Mouse (Mus musculus) embryonic facial prominence, embryonic 15.5 days (tissue): Measurements from ENCODE around the gene Prpf3. TPM values are rescaled to one million over a fixed set of nuclear protein-coding genes. Genes with fewer than 3 reads are reported as not detected.
"Not testable (repeated sequence)": the region's sequence is repeated elsewhere in the genome, so short reads cannot be mapped to it uniquely, and the experiment has no call there.

Experiments
- ATAC-seq: fragments of 200-750 bp; cut with Nextera tagmentation; 2 replicates; pipeline ENCODE4 v1.8.0; 2017; ENCODE audit warnings: low read depth, moderate TSS enrichment; ENCODE audit not compliant: insufficient number of reproducible peaks, low FRiP score, low TSS enrichment
- H3K27ac ChIP-seq: fragments of 300-500 bp; sonication (generic); replicated peaks from 2 replicates; pipeline ENCODE4 v1.5.1; 2015; ENCODE audit warnings: mild to moderate bottlenecking, inconsistent platforms
- H3K27me3 ChIP-seq: fragments of 300-500 bp; sonication (generic); 2 replicates; pipeline ENCODE4 v1.6.1; 2015; ENCODE audit warnings: inconsistent platforms
- H3K36me3 ChIP-seq: fragments of 300-500 bp; sonication (generic); 2 replicates; pipeline ENCODE4 v1.6.1; 2015; ENCODE audit warnings: mild to moderate bottlenecking, inconsistent platforms
- H3K4me1 ChIP-seq: fragments of 300-500 bp; sonication (generic); 2 replicates; pipeline ENCODE4 v1.6.1; 2015; ENCODE audit warnings: inconsistent platforms
- H3K4me2 ChIP-seq: fragments of 300-500 bp; sonication (generic); replicated peaks from 2 replicates; pipeline ENCODE4 v1.6.1; 2015; ENCODE audit warnings: mild to moderate bottlenecking, inconsistent platforms
- H3K4me3 ChIP-seq: fragments of 300-500 bp; sonication (generic); replicated peaks from 2 replicates; pipeline ENCODE4 v1.5.1; 2015; ENCODE audit warnings: mild to moderate bottlenecking, inconsistent platforms
- H3K9ac ChIP-seq: fragments of 300-500 bp; sonication (generic); 2 replicates; pipeline ENCODE4 v1.6.1; 2015; ENCODE audit warnings: inconsistent platforms
- H3K9me3 ChIP-seq: fragments of 300-500 bp; sonication (generic); replicated peaks from 2 replicates; pipeline ENCODE4 v1.6.1; 2016; ENCODE audit warnings: inconsistent platforms
- WGBS: fragments of 180-500 bp; shearing (Covaris S2); methylation state at CpG from one replicate; pipeline ENCODE4 v1.1.7; 2015; 5-methylcytosine and 5-hydroxymethylcytosine counted together
- polyA plus RNA-seq: library from polyadenylated mRNA; unstranded; fragments of >200 nt; fragmentation: Nextera tagmentation; extraction: Ambion mirVana; gene quantifications from 2 replicates; pipeline ENCODE4 v1.2.1, GENCODE M21; 2015

Gene Prpf3
- polyA plus RNA-seq, 1 experiment from 2014 or later = 48.5 TPM

DNA sequence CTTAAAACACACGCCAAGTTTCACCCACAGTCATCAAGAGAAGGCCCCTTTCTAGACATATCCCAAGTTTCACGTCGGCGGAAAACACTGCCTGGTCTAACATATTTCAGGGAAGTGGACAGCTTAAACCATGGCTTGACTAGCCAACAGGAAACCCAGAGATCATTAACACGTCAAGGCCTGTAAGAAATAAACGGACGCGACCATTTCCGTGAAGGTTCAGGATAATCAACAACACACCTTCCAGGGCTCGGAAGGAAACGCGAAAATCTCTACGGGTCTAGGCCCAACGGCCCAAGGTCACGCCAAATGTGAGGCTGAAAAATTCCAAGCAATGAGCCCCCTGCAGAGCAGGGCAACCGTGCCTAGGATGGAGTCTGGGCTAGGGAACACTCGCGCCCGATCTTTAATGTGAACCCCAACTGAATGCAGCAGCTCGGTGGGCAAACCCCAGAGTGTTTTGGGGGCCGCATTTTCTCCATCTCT lies 37.6 kb downstream of the Prpf3 start:
- Histone ChIP-seq H3K36me3 (no peaks in the 10 kb centered on the region), H3K4me1 (peaks cover 17% of the 10 kb centered on the region), H3K27me3 (no peaks in the 10 kb centered on the region), H3K4me2 (peak overlapping the region; percentile 50), H3K27ac (peak overlapping the region; percentile 100), H3K4me3 (peak overlapping the region; percentile 76), H3K9ac (peak overlapping the region; percentile 95), H3K9me3 (no peaks in the 10 kb centered on the region)
- no peak for ATAC-seq
- WGBS = under 1% methylated on average over 21 of the region's 21 CpGs

DNA sequence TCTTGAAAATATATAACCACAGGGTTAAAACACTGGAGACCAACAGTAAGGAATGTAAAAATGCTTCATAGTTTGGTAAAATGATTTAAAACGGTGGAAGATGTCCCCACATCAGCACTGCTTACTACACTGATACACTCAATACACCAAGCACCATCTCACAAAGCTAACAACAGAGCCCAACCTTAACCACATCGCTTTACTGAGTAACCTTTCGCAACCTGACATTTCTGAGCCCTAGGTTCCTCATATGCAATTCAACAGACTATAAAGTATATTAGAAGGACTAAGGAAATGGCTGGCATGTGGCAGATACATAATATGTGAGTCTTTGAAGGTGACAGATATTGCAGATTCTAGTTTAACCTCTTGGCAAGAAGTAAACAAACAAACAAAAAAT lies 39.0 kb downstream of the Prpf3 start:
- H3K36me3 ChIP-seq = no peaks in the 10 kb centered on the region
- no peak for ATAC-seq
- no peak overlapping the region for H3K9ac ChIP-seq
- no peak overlapping the region for H3K27ac ChIP-seq
- no peaks in the 10 kb centered on the region for H3K9me3 ChIP-seq
- H3K4me1 ChIP-seq = peaks cover 17% of the 10 kb centered on the region
- no peak overlapping the region for H3K4me3 ChIP-seq
- 81% methylated on average over 3 of the region's 3 CpGs for WGBS
- no peaks in the 10 kb centered on the region for H3K27me3 ChIP-seq
- peak overlapping the region; percentile 10; the same call in 1 of the 2 replicates for H3K4me2 ChIP-seq

DNA sequence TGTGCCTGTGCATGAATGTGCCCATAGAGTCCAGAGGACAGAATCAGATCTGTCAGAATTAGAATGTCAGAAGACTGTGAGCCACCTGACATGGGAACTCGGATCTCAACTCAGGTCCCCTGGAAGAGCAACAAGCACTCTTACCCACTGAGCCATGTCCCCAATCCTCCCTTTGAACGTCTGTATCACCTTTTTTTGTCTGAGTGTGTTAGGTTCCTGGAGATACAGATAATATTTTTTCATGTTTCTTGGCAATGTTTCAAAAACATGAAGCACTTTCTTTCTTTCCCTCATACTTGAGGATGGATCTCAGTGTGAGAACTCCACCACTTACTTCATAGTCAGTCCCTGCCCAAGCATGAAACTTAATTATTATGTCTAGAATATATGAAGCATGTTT lies 47.3 kb downstream of the Prpf3 start:
- peaks cover 22% of the 10 kb centered on the region for H3K36me3 ChIP-seq
- no peaks in the 10 kb centered on the region for H3K27me3 ChIP-seq
- H3K9ac ChIP-seq = no peak overlapping the region
- no peaks in the 10 kb centered on the region for H3K9me3 ChIP-seq
- no peak overlapping the region for H3K4me3 ChIP-seq
- H3K27ac ChIP-seq = no peak overlapping the region
- no peak overlapping the region for H3K4me2 ChIP-seq
- WGBS = 57% methylated on average over 2 of the region's 2 CpGs
- H3K4me1 ChIP-seq = no peaks in the 10 kb centered on the region
- no peak for ATAC-seq

DNA sequence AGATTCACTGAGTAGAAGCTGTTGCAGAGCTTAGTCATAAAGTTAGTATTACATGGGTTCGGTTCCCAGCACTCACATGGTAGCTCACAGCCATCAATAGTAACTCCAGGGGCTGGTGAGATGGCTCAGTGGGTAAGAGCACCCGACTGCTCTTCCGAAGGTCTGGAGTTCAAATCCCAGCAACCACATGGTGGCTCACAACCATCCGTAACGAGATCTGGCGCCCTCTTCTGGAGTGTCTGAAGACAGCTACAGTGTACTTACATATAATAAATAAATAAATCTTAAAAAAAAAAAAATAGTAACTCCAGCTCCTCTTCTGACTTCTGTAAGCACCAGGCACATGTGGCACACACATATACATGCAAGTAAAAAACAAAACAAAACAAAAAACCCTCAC lies 48.1 kb downstream of the Prpf3 start:
- H3K27ac ChIP-seq, H3K27me3 ChIP-seq, ATAC-seq, H3K9me3 ChIP-seq, H3K4me1 ChIP-seq, H3K4me2 ChIP-seq, H3K9ac ChIP-seq, H3K4me3 ChIP-seq: not testable (repeated sequence)
- peaks cover 22% of the 10 kb centered on the region for H3K36me3 ChIP-seq
- WGBS = 94% methylated on average over 3 of the region's 6 CpGs

DNA sequence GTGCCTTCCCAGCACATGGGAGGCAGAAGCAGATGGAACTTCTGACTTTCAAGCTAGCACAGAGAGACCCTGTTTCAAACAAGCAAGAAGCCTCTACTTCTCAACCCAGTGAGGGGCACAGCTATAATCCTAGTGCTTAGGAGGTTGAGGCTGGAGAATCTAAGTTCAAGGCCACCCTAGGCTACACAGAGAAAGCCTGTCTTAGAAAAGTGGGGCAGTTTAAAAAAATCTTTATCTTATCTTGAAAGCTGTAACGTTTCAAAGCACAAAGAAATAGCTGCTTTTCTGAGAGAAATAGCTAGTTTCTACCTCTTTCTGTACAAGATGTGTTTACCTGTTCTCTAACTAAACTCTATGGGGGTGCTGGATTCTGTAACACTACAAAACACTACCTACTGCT lies 49.0 kb downstream of the Prpf3 start:
- Histone ChIP-seq H3K4me2 (no peak overlapping the region), H3K27ac (no peak overlapping the region), H3K36me3 (peaks cover 28% of the 10 kb centered on the region), H3K27me3 (no peaks in the 10 kb centered on the region), H3K9me3 (no peaks in the 10 kb centered on the region), H3K4me3 (no peak overlapping the region), H3K9ac (no peak overlapping the region), H3K4me1 (no peaks in the 10 kb centered on the region)
- 93% methylated on average over 1 of the region's 1 CpGs for WGBS
- ATAC-seq = no peak

DNA sequence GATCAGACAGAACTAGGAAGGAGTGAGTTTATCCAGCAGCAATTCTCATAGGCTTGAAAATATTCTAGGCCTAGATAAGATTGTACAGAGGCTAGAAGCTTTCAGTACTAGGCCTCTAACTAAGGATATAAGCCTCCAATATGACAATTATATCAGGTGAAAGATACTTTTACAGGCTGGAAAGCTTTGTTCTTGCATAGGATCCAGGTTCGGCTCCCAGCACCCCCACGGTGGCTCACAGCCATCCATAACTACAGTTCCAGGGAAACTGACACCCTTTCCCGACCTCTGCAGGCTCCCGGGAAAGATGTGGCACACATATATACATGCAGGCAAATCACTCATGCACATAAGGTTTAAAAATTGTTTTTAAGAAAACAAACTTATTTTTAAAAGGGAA lies 51.8 kb downstream of the Prpf3 start:
- H3K4me3 ChIP-seq = no peak overlapping the region
- no peaks in the 10 kb centered on the region for H3K9me3 ChIP-seq
- no peaks in the 10 kb centered on the region for H3K27me3 ChIP-seq
- ATAC-seq = no peak
- peaks cover 28% of the 10 kb centered on the region for H3K36me3 ChIP-seq
- 95% methylated on average over 4 of the region's 4 CpGs for WGBS
- no peaks in the 10 kb centered on the region for H3K4me1 ChIP-seq
- H3K27ac ChIP-seq = no peak overlapping the region
- H3K4me2 ChIP-seq = no peak overlapping the region
- H3K9ac ChIP-seq = no peak overlapping the region

DNA sequence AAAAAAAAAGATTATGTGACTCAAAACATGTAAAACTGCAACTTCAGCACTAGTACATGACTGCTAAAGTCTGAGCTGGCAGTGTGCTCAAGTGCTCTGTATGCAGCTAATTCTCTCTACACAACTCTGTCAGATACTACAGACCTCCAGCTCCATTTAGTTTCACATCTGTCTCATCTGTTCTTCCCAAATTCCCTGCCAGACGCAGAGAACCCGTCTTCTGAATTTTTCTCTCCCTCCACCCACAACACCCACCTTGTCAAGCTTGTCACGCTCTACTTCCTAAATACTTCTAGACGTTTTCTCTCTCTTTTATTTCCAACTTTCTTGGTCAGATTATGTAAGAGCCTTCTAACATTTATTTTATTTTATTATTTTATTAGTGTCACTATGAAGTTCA lies 56.9 kb downstream of the Prpf3 start:
- no peak for ATAC-seq
- no peak overlapping the region for H3K4me2 ChIP-seq
- H3K4me3 ChIP-seq = no peak overlapping the region
- H3K36me3 ChIP-seq = peaks cover 7% of the 10 kb centered on the region; the same call in 1 of the 2 replicates
- no peaks in the 10 kb centered on the region for H3K9me3 ChIP-seq
- 73% methylated on average over 4 of the region's 4 CpGs for WGBS
- no peak overlapping the region for H3K27ac ChIP-seq
- H3K9ac ChIP-seq = no peak overlapping the region
- H3K27me3 ChIP-seq = no peaks in the 10 kb centered on the region
- no peaks in the 10 kb centered on the region for H3K4me1 ChIP-seq

DNA sequence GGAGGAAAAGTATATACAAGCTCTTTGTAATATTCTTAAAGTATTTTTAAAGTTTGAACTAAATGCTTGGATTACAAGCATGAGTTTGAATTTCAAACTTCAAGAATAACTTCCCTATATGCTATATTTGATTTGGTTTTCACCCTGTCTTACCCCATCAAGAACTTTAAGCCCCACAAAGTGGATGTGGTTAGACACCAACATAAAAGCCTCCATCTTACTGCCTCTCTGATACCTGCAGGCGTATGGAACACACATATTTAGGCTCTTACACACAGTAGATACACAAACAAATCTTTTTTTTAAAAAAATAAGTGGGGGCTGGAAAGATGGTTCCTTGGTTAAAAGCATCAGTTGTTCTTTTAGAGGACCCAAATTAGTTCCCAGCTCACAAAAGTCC lies 61.4 kb downstream of the Prpf3 start:
- no peaks in the 10 kb centered on the region for H3K27me3 ChIP-seq
- no peak for ATAC-seq
- WGBS = 73% methylated on average over 1 of the region's 1 CpGs
- H3K4me1 ChIP-seq = no peaks in the 10 kb centered on the region
- no peaks in the 10 kb centered on the region for H3K36me3 ChIP-seq
- H3K4me3 ChIP-seq = no peak overlapping the region
- no peak overlapping the region for H3K4me2 ChIP-seq
- H3K9me3 ChIP-seq = no peaks in the 10 kb centered on the region
- H3K9ac ChIP-seq = no peak overlapping the region
- H3K27ac ChIP-seq = no peak overlapping the region

DNA sequence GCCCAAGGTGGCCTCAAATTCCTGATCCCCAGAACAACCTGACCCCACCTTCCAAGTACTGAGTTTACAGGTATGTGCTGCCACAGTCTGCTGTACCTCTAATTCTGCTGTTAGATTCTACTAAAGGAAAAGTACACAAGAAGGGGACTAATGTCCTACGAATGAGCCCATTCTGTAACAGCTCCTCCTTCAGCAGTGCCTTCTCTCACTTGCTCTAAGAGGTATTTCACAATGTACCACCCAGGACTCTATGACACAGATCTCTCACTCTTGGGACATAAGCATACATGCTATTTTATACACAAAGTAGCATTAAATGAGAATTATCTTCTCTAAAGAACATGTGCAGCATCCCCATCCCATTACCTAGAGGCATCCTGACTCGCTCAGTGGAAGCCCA lies 62.0 kb downstream of the Prpf3 start:
- Histone ChIP-seq H3K4me3 (no peak overlapping the region), H3K4me1 (no peaks in the 10 kb centered on the region), H3K36me3 (0 out of 2 replicates have a peak, but pooled peaks cover 3% of the 10 kb centered on the region), H3K27ac (no peak overlapping the region), H3K9me3 (no peaks in the 10 kb centered on the region), H3K9ac (no peak overlapping the region), H3K27me3 (no peaks in the 10 kb centered on the region), H3K4me2 (no peak overlapping the region)
- WGBS = 77% methylated on average over 2 of the region's 2 CpGs
- ATAC-seq = no peak

DNA sequence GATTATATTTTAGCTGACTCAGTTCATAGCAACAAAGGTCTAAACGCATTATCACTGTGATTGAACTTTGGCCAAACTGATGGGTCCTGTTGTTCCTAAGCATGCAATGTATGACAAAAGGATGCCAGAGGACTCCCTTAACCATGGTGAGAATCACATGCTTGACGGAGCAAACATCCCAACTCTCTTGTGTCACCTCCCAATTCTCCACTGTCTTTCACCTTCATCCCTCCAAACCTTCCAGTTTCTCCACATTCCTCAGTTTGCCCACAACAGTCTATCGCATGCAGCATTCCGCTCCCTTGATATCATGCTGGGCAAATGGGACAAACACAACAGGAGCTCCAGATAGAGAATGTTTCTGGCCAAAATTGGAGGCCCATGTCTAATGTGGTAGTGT lies 70.2 kb downstream of the Prpf3 start:
- ATAC-seq = no peak
- Histone ChIP-seq H3K27me3 (no peaks in the 10 kb centered on the region), H3K4me2 (no peak overlapping the region), H3K27ac (no peak overlapping the region), H3K4me3 (no peak overlapping the region), H3K9me3 (no peaks in the 10 kb centered on the region), H3K9ac (no peak overlapping the region), H3K4me1 (no peaks in the 10 kb centered on the region), H3K36me3 (peaks cover 53% of the 10 kb centered on the region)
- 83% methylated on average over 4 of the region's 4 CpGs for WGBS
